Mouse (Mus musculus) olfactory bulb, adult 2 months (tissue): Measurements from ENCODE around the gene Itga7.

Experiments used
- CTCF ChIP-seq: fragments of 200-500 bp; IDR thresholded peaks from 2 replicates; pipeline ENCODE4 v1.5.1; 2012; ENCODE audit warnings: low read depth, mild to moderate bottlenecking, low read length, moderate library complexity; ENCODE audit not compliant: insufficient read depth
- POLR2A ChIP-seq: fragments of 200-500 bp; IDR thresholded peaks from 2 replicates; pipeline ENCODE4 v1.6.1; 2012; ENCODE audit warnings: mild to moderate bottlenecking, low read depth, low read length, moderate library complexity; ENCODE audit not compliant: insufficient read depth

GRCm38 (mm10) chr10:128904812-128905211 lies 28.8 kb upstream of the Itga7 start:
- TF ChIP-seq CTCF = no peak
- TF ChIP-seq POLR2A = no peak
